Mouse (Mus musculus): ENCODE results near the gene Abcb11.

GRCm38 (mm10) chr2:69212652-69213051 is 129.8 kb downstream of the Abcb11 start:
- no peak for TF ChIP-seq POLR2A (IDR thresholded peaks at IDR 0.05; ENCODE audit: insufficient read length, low read depth)
- TF ChIP-seq POLR2AphosphoS2 (IDR thresholded peaks at IDR 0.05; ENCODE audit: insufficient read length, low read depth): no peak
- no peak for TF ChIP-seq REST (IDR thresholded peaks at IDR 0.05; ENCODE audit: insufficient read depth, insufficient read length)
- no peak for TF ChIP-seq CEBPB (IDR thresholded peaks at IDR 0.05; ENCODE audit: insufficient read depth, poor library complexity, severe bottlenecking)
